Mouse (Mus musculus) hindbrain, embryonic 12.5 days (tissue): ENCODE results near the gene Mindy1. TPM values are rescaled to one million over a fixed set of nuclear protein-coding genes. Genes with fewer than 3 reads are reported as not detected.

Experiments
- ATAC-seq: fragments of 200-750 bp; cut with Nextera tagmentation; 2 replicates; pipeline ENCODE4 v1.8.0; 2017; ENCODE audit warnings: moderate TSS enrichment; ENCODE audit not compliant: low FRiP score
- H3K27ac ChIP-seq: fragments of 300-500 bp; sonication (generic); 2 replicates; pipeline ENCODE4 v1.5.1; 2016; ENCODE audit warnings: mild to moderate bottlenecking
- H3K27me3 ChIP-seq: fragments of 300-500 bp; sonication (generic); 2 replicates; pipeline ENCODE4 v1.6.1; 2016; ENCODE audit warnings: mild to moderate bottlenecking
- H3K36me3 ChIP-seq: fragments of 300-500 bp; sonication (generic); 2 replicates; pipeline ENCODE4 v1.6.1; 2016; ENCODE audit warnings: mild to moderate bottlenecking
- H3K4me1 ChIP-seq: fragments of 300-500 bp; sonication (generic); 2 replicates; pipeline ENCODE4 v1.6.1; 2016
- H3K4me2 ChIP-seq: fragments of 300-500 bp; sonication (generic); replicated peaks from 2 replicates; pipeline ENCODE4 v1.6.1; 2016; ENCODE audit warnings: mild to moderate bottlenecking
- H3K4me3 ChIP-seq: fragments of 300-500 bp; sonication (generic); 2 replicates; pipeline ENCODE4 v1.5.1; 2016; ENCODE audit warnings: mild to moderate bottlenecking
- H3K9ac ChIP-seq: fragments of 300-500 bp; sonication (generic); 2 replicates; pipeline ENCODE4 v1.6.1; 2016; ENCODE audit warnings: mild to moderate bottlenecking, moderate library complexity
- H3K9me3 ChIP-seq: fragments of 300-500 bp; sonication (generic); replicated peaks from 2 replicates; pipeline ENCODE4 v1.6.1; 2016; ENCODE audit warnings: mild to moderate bottlenecking
- WGBS: fragments of 180-500 bp; shearing (Covaris S2); methylation state at CpG from one replicate; pipeline ENCODE4 v1.1.7; 2016; 5-methylcytosine and 5-hydroxymethylcytosine counted together
- polyA plus RNA-seq: library from polyadenylated mRNA; unstranded; fragments of >200 nt; fragmentation: Nextera tagmentation; extraction: Ambion mirVana; gene quantifications from 2 replicates; pipeline ENCODE4 v1.2.1, GENCODE M21; 2016

The Mindy1 gene
- polyA plus RNA-seq, 1 experiment from 2014 or later = 45.7 TPM

DNA sequence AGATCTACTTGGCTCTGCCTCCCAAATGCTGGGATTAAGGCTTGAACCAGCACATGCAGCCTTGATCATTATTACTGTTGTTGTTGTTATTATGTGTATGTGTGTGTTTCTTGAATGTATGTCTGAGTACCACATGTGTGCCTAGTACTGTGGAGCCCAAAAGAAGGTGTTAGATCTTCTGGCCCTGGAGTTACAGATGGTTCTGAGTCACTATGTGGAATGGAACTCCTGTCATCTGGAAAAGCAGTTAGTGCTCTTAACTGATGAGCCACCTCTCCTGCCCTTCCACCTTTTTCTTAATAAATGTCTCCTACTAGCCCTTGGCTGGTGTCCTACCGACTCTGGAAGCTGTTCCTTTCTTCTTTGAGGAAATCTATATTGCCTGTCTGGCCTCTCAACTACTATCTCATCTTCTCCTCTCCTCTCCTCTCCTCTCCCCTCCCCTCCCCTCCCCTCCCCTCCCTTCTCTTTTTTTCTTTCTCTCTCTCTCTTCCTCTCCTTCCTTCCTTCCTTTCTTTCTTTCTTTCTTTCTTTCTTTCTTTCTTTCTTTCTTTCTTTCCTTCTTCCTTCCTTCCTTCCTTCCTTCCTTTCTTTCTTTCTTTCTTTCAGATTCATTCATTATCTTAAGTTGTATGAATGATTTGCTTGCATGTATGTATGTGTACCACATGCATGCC lies 33.3 kb upstream of the Mindy1 start:
- Histone ChIP-seq H3K9ac (no peak overlapping the region), H3K4me3 (no peak overlapping the region), H3K36me3 (peaks cover 20% of the 10 kb centered on the region), H3K27ac (no peak overlapping the region), H3K4me1 (no peaks in the 10 kb centered on the region), H3K4me2 (no peak overlapping the region), H3K27me3 (no peaks in the 10 kb centered on the region), H3K9me3 (no peaks in the 10 kb centered on the region)
- ATAC-seq = no peak
- 73% methylated on average over 1 of the region's 1 CpGs for WGBS

DNA sequence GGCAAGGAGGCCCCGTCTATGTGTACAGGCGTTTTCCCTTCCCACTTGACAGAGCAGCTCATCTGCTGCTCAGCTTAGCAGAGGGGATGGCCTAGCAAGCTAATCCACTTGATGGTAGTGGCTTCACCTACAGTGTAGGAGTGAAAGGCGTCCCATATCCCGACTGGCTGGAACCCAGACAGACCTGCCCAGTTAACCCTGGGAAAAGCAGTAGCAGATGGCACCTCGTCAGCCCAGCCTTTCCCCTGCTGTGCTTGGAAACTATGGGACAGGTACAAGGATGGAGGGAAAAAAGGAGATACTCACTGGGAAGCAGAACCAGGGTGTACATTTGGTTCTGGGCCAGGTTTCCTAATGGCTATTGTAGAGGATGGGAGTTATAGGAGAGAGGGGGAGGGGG lies 30.8 kb upstream of the Mindy1 start:
- ATAC-seq = no peak
- Histone ChIP-seq H3K36me3 (peaks cover 39% of the 10 kb centered on the region), H3K4me1 (no peaks in the 10 kb centered on the region), H3K4me2 (no peak overlapping the region), H3K4me3 (no peak overlapping the region), H3K27me3 (no peaks in the 10 kb centered on the region), H3K9ac (no peak overlapping the region), H3K27ac (no peak overlapping the region), H3K9me3 (no peaks in the 10 kb centered on the region)
- WGBS = 80% methylated on average over 5 of the region's 5 CpGs

DNA sequence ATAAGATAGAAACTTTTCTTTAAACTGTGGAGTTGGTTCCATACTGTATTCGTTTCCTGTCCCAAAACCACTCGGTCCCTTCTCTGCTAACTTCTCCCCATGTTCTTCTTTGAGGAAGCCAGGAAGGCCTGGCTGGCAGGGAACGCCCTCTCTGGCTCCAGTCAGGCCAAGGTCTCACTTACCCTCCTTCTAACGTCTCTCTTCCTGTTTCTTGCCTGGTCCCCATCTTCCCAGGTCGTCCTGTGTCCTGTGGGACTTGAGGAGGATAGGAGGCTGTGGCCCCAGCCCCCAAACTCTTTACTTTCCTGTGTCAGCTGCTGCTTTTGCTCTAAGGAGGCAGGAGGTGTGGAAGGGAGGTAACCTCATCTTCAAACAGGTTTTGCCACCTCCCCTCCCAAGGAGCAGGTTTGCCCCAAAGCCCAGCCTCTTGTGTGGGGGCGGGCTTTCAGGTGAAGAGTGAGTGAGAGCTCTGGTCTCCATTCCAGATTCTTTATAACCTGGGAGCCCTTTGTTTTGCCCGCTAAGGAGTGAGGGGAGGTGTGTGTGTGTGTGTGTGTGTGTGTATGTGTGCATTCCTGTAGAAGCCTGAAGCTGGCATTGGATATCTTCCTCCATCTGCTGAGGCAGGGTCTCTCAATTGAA lies 30.2 kb upstream of the Mindy1 start, which contains the start of gene Bnipl:
Gene Bnipl, minus strand, starts transcription at position 411 of the 642 bp plus-strand sequence.
- no peak within 1 kb of the TSS for H3K27ac ChIP-seq
- H3K4me1 ChIP-seq = no peaks in the 10 kb centered on the region
- no peak for ATAC-seq
- H3K27me3 ChIP-seq = no peaks in the 10 kb centered on the region
- H3K36me3 ChIP-seq = peaks cover 40% of the 10 kb centered on the region
- no peak within 1 kb of the TSS for H3K4me2 ChIP-seq
- no peaks in the 10 kb centered on the region for H3K9me3 ChIP-seq
- 62% methylated on average over 7 of the region's 7 CpGs for WGBS
- H3K4me3 ChIP-seq = no peak within 1 kb of the TSS
- no peak within 1 kb of the TSS for H3K9ac ChIP-seq

GRCm38 (mm10) chr3:95256931-95257330 lies 24.2 kb upstream of the Mindy1 start:
- Histone ChIP-seq H3K27ac (no peak overlapping the region), H3K9ac (no peak overlapping the region), H3K4me1 (no peaks in the 10 kb centered on the region), H3K27me3 (no peaks in the 10 kb centered on the region), H3K4me2 (no peak overlapping the region), H3K9me3 (no peaks in the 10 kb centered on the region), H3K4me3 (no peak overlapping the region), H3K36me3 (peaks cover 86% of the 10 kb centered on the region)
- 87% methylated on average over 5 of the region's 5 CpGs for WGBS
- no peak for ATAC-seq

DNA sequence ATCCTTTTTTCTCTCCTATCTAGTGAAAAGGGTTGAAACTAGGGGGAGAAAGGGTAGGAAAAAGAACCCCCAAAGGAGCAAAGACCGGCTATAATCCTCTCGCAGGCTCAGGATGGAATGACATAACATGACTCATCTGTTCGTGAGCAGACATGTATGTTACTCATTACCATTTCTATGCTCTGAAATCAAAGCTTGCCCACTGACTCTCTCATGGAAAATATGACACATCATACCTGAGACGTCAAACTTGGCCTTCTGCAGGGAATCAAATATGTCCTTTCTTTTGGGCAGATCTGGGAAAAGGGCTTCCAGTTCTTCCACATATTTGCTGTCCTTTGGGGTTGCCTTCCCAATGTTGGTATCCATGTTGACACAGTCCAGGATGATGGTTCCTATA lies 19.2 kb upstream of the Mindy1 start:
- H3K9me3 ChIP-seq = no peaks in the 10 kb centered on the region
- no peak for ATAC-seq
- H3K9ac ChIP-seq = no peak overlapping the region
- no peaks in the 10 kb centered on the region for H3K27me3 ChIP-seq
- no peak overlapping the region for H3K4me3 ChIP-seq
- H3K36me3 ChIP-seq = peaks cover 64% of the 10 kb centered on the region
- WGBS = 89% methylated on average over 4 of the region's 4 CpGs
- no peaks in the 10 kb centered on the region for H3K4me1 ChIP-seq
- H3K4me2 ChIP-seq = no peak overlapping the region
- no peak overlapping the region for H3K27ac ChIP-seq

- H3K36me3 ChIP-seq = peaks cover 63% of the 10 kb centered on the region
- H3K27me3 ChIP-seq = no peaks in the 10 kb centered on the region
- WGBS = 50% methylated on average over 11 of the region's 11 CpGs
- no peak; the same call in 1 of the 2 replicates for ATAC-seq
- no peaks in the 10 kb centered on the region for H3K9me3 ChIP-seq
- no peak overlapping the region for H3K9ac ChIP-seq
- H3K27ac ChIP-seq = no peak overlapping the region
- no peak overlapping the region for H3K4me2 ChIP-seq
- H3K4me1 ChIP-seq = no peaks in the 10 kb centered on the region
- no peak overlapping the region for H3K4me3 ChIP-seq
Measured at GRCm38 (mm10) chr3:95263089-95263739, 17.9 kb upstream of the Mindy1 start.

DNA sequence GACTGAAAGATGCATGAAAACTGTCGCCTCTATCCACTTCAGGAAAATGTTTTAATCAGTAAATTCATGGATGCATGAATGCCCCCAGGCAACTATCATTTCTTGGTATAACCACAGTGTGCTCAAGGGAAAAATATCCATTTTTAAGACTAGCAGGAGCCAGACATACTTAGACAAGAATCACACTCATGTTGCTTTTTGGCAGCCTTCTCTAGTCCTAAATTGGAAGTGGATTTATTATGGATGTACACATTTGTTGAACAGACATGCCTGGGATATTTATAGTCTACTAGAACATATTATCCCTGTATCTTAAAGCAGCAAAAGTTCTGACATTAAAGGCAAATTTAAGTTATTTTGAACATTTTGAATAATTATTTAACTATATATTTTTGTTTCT lies 16.4 kb upstream of the Mindy1 start:
- no peaks in the 10 kb centered on the region for H3K27me3 ChIP-seq
- no peak overlapping the region for H3K27ac ChIP-seq
- no peaks in the 10 kb centered on the region for H3K9me3 ChIP-seq
- WGBS = 79% methylated on average over 1 of the region's 1 CpGs
- H3K9ac ChIP-seq = no peak overlapping the region
- H3K4me1 ChIP-seq = no peaks in the 10 kb centered on the region
- H3K4me3 ChIP-seq = no peak overlapping the region
- peaks cover 50% of the 10 kb centered on the region for H3K36me3 ChIP-seq
- no peak overlapping the region for H3K4me2 ChIP-seq
- ATAC-seq = no peak

- no peak overlapping the region for H3K4me2 ChIP-seq
- H3K36me3 ChIP-seq = peaks cover 40% of the 10 kb centered on the region
- H3K9ac ChIP-seq = no peak overlapping the region
- ATAC-seq = no peak
- WGBS = 94% methylated on average over 3 of the region's 3 CpGs
- no peak overlapping the region for H3K4me3 ChIP-seq
- H3K27ac ChIP-seq = no peak overlapping the region
- no peaks in the 10 kb centered on the region for H3K9me3 ChIP-seq
- no peaks in the 10 kb centered on the region for H3K27me3 ChIP-seq
- H3K4me1 ChIP-seq = no peaks in the 10 kb centered on the region
Measured at GRCm38 (mm10) chr3:95266052-95266451, 15.1 kb upstream of the Mindy1 start.

DNA sequence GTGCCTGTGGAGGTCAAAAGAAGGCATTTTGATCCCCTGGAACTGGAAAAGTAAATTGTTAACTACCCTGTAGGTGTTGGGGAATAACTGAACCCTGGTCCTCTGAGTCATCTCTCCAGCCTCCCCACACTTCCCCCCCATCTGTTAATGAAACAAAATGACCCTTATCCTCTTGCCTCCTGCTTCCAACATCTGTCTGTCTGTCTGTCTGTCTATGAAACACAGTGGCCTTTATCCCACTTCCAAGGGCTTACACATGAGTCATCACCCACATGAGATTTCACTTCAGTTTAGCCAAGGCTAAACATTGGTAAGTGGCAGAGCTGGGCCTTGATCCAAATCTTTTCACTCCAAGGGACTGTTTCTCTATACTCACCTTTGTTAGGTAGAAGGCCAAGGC lies 13.3 kb upstream of the Mindy1 start:
- H3K27me3 ChIP-seq = no peaks in the 10 kb centered on the region
- no peak for ATAC-seq
- H3K4me3 ChIP-seq = no peak overlapping the region
- no peaks in the 10 kb centered on the region for H3K9me3 ChIP-seq
- no peaks in the 10 kb centered on the region for H3K4me1 ChIP-seq
- no peak overlapping the region for H3K27ac ChIP-seq
- no peak overlapping the region for H3K9ac ChIP-seq
- peaks cover 35% of the 10 kb centered on the region for H3K36me3 ChIP-seq
- H3K4me2 ChIP-seq = no peak overlapping the region

DNA sequence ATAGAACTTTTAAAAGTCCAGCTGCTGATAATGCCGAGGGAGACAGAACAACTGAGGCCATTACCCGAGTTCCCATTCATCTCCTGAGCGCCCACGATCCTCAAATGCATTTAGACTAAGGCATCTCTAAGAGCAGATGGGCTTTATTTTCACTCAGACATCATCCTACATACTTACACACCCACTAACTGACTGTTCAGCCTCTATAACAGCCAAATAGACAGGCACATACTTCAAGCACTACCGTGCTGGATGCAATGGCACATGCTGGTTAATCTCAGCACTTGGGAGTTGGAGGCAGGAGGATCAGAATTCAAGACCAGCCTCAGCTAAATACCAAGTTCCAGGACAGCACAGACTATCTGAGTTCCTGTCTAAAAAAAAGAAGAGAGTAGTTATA lies 11.4 kb upstream of the Mindy1 start:
- Histone ChIP-seq H3K27ac (no peak overlapping the region), H3K4me1 (no peaks in the 10 kb centered on the region), H3K9me3 (no peaks in the 10 kb centered on the region), H3K9ac (no peak overlapping the region), H3K4me3 (no peak overlapping the region), H3K4me2 (no peak overlapping the region), H3K27me3 (no peaks in the 10 kb centered on the region), H3K36me3 (peaks cover 25% of the 10 kb centered on the region)
- no peak for ATAC-seq
- 88% methylated on average over 5 of the region's 5 CpGs for WGBS

GRCm38 (mm10) chr3:95270766-95271364 lies 10.3 kb upstream of the Mindy1 start:
- H3K27ac ChIP-seq = no peak overlapping the region
- H3K9ac ChIP-seq = no peak overlapping the region
- 89% methylated on average over 12 of the region's 12 CpGs for WGBS
- ATAC-seq = no peak
- H3K27me3 ChIP-seq = no peaks in the 10 kb centered on the region
- H3K4me2 ChIP-seq = no peak overlapping the region
- no peaks in the 10 kb centered on the region for H3K4me1 ChIP-seq
- H3K4me3 ChIP-seq = no peak overlapping the region
- no peaks in the 10 kb centered on the region for H3K9me3 ChIP-seq
- peaks cover 22% of the 10 kb centered on the region for H3K36me3 ChIP-seq

GRCm38 (mm10) chr3:95273471-95273870 lies 7.7 kb upstream of the Mindy1 start:
- ATAC-seq = no peak

More at GRCm38 (mm10) chr3:95273471-95273870, 7.7 kb upstream of the Mindy1 start:
- H3K4me2 ChIP-seq = no peak overlapping the region
- H3K36me3 ChIP-seq = peaks cover 7% of the 10 kb centered on the region; the same call in 1 of the 2 replicates
- H3K9ac ChIP-seq = no peak overlapping the region
- no peaks in the 10 kb centered on the region for H3K27me3 ChIP-seq
- WGBS = 96% methylated on average over 5 of the region's 5 CpGs
- no peak overlapping the region for H3K4me3 ChIP-seq
- H3K27ac ChIP-seq = no peak overlapping the region
- no peaks in the 10 kb centered on the region for H3K9me3 ChIP-seq
- H3K4me1 ChIP-seq = no peaks in the 10 kb centered on the region
